Mouse (Mus musculus): ENCODE measurements at regions not wholly inside any gene's neighbourhood (a gene's known extent, or its start where the extent isn't known, plus 50 kb on each side); places are given as distances from the start of the nearest gene placed in this dataset.

- Histone ChIP-seq H3K27me3 (ENCODE audit: control insufficient read depth, insufficient read depth, low read length) (no peaks in the 10 kb centered on the region), H3K27ac (ENCODE audit: insufficient read depth, low read length) (no peak overlapping the region), H3K36me3 (ENCODE audit: control insufficient read depth, insufficient read depth, low read length) (no peaks in the 10 kb centered on the region), H3K4me1 (ENCODE audit: control insufficient read depth, insufficient read depth, insufficient read length) (no peaks in the 10 kb centered on the region), H3K4me3 (ENCODE audit: extremely low read depth, insufficient read depth, insufficient read length) (no peak overlapping the region)
- no peak for DNase-seq (ENCODE audit: low read depth in 1 of 2, low spot score in 2 of 2)
- TF ChIP-seq POLR2A (IDR thresholded peaks at IDR 0.05; ENCODE audit: low read depth, low read length) (no peak), CTCF (IDR thresholded peaks at IDR 0.05; ENCODE audit: extremely low read depth, insufficient read depth, insufficient read length, insufficient replicate concordance) (no peak)
- WGBS, result 28% methylated on average over 7 of the region's 7 CpGs
Measured at GRCm38 (mm10) chr11:109029894-109030293, 109.7 kb downstream of the Axin2 start.

- H3K4me3 ChIP-seq (ENCODE audit: extremely low read depth, insufficient read depth, insufficient read length), result no peak overlapping the region
- H3K4me1 ChIP-seq (ENCODE audit: control insufficient read depth, insufficient read depth, insufficient read length), result no peaks in the 10 kb centered on the region
- no peak overlapping the region for H3K27ac ChIP-seq (ENCODE audit: insufficient read depth, low read length)
- H3K36me3 ChIP-seq (ENCODE audit: control insufficient read depth, insufficient read depth, low read length), result no peaks in the 10 kb centered on the region
- no peaks in the 10 kb centered on the region for H3K27me3 ChIP-seq (ENCODE audit: control insufficient read depth, insufficient read depth, low read length)
- no peak for DNase-seq (ENCODE audit: low read depth in 1 of 2, low spot score in 2 of 2)
- WGBS, result 83% methylated on average over 7 of the region's 7 CpGs
- TF ChIP-seq CTCF (IDR thresholded peaks at IDR 0.05; ENCODE audit: extremely low read depth, insufficient read depth, insufficient read length, insufficient replicate concordance) (no peak), POLR2A (IDR thresholded peaks at IDR 0.05; ENCODE audit: low read depth, low read length) (no peak)
Measured at GRCm38 (mm10) chr11:109014806-109015205, 94.7 kb downstream of the Axin2 start.

DNA sequence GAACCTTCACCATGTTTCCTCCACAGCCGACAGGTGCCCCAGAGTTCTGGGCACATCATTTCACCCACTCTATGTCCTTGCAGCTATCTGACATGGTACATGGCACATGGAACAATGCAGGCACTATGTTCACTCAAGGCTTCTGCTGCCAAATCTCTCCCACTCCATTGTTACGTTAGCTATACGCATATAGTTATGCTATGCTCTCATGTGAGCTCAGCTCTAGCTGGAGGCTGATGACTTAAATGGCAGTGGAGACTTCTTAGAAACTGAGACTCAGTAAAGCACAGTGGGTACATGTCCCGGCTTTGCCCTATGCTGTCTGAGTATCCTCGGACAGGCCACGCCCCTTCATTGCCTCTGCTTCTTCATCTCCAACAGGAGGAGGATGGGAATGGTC is 91.0 kb downstream of the Axin2 start:
- 93% methylated on average over 6 of the region's 6 CpGs for WGBS
- Histone ChIP-seq H3K36me3 (ENCODE audit: control insufficient read depth, insufficient read depth, low read length) (no peaks in the 10 kb centered on the region), H3K4me3 (ENCODE audit: extremely low read depth, insufficient read depth, insufficient read length) (no peak overlapping the region), H3K27me3 (ENCODE audit: control insufficient read depth, insufficient read depth, low read length) (no peaks in the 10 kb centered on the region), H3K4me1 (ENCODE audit: control insufficient read depth, insufficient read depth, insufficient read length) (no peaks in the 10 kb centered on the region), H3K27ac (ENCODE audit: insufficient read depth, low read length) (no peak overlapping the region)
- TF ChIP-seq CTCF (IDR thresholded peaks at IDR 0.05; ENCODE audit: extremely low read depth, insufficient read depth, insufficient read length, insufficient replicate concordance) (no peak), POLR2A (IDR thresholded peaks at IDR 0.05; ENCODE audit: low read depth, low read length) (no peak)
- no peak for DNase-seq (ENCODE audit: low read depth in 1 of 2, low spot score in 2 of 2)

GRCm38 (mm10) chr11:109008872-109009271 is 88.7 kb downstream of the Axin2 start:
- H3K27me3 ChIP-seq (ENCODE audit: control insufficient read depth, insufficient read depth, low read length), result no peaks in the 10 kb centered on the region
- H3K27ac ChIP-seq (ENCODE audit: insufficient read depth, low read length), result no peak overlapping the region
- H3K36me3 ChIP-seq (ENCODE audit: control insufficient read depth, insufficient read depth, low read length), result no peaks in the 10 kb centered on the region
- H3K4me3 ChIP-seq (ENCODE audit: extremely low read depth, insufficient read depth, insufficient read length), result no peak overlapping the region
- no peaks in the 10 kb centered on the region for H3K4me1 ChIP-seq (ENCODE audit: control insufficient read depth, insufficient read depth, insufficient read length)
- WGBS, result 89% methylated on average over 2 of the region's 2 CpGs
- DNase-seq (ENCODE audit: low read depth in 1 of 2, low spot score in 2 of 2), result no peak
- TF ChIP-seq POLR2A (IDR thresholded peaks at IDR 0.05; ENCODE audit: low read depth, low read length) (no peak), CTCF (IDR thresholded peaks at IDR 0.05; ENCODE audit: extremely low read depth, insufficient read depth, insufficient read length, insufficient replicate concordance) (no peak)

GRCm38 (mm10) chr11:109005681-109006080 is 85.5 kb downstream of the Axin2 start:
- H3K27me3 ChIP-seq (ENCODE audit: control insufficient read depth, insufficient read depth, low read length), result no peaks in the 10 kb centered on the region
- no peak overlapping the region for H3K27ac ChIP-seq (ENCODE audit: insufficient read depth, low read length)
- WGBS, result 87% methylated on average over 11 of the region's 11 CpGs
- H3K4me1 ChIP-seq (ENCODE audit: control insufficient read depth, insufficient read depth, insufficient read length), result no peaks in the 10 kb centered on the region
- DNase-seq (ENCODE audit: low read depth in 1 of 2, low spot score in 2 of 2), result no peak
- no peaks in the 10 kb centered on the region for H3K36me3 ChIP-seq (ENCODE audit: control insufficient read depth, insufficient read depth, low read length)
- TF ChIP-seq CTCF (IDR thresholded peaks at IDR 0.05; ENCODE audit: extremely low read depth, insufficient read depth, insufficient read length, insufficient replicate concordance) (no peak), POLR2A (IDR thresholded peaks at IDR 0.05; ENCODE audit: low read depth, low read length) (no peak)
- no peak overlapping the region for H3K4me3 ChIP-seq (ENCODE audit: extremely low read depth, insufficient read depth, insufficient read length)

All from spleen, adult 2 months (tissue).